Mouse (Mus musculus) bone marrow, adult 2 months (tissue): Measurements from ENCODE around the gene Ankrd6.

Source experiments
- CTCF ChIP-seq: fragments of 200-500 bp; IDR thresholded peaks from 2 replicates; pipeline ENCODE4 v1.5.1; 2011; ENCODE audit warnings: low read length, control low read depth; ENCODE audit not compliant: control insufficient read depth, insufficient read depth
- POLR2A ChIP-seq: fragments of 200-500 bp; IDR thresholded peaks from 2 replicates; pipeline ENCODE4 v1.6.1; 2011; ENCODE audit warnings: low read depth, mild to moderate bottlenecking, control low read depth, low read length, borderline replicate concordance; ENCODE audit not compliant: control insufficient read depth

GRCm38 (mm10) chr4:32838401-32838800, 112.2 kb downstream of the Ankrd6 start:
- no peak for TF ChIP-seq CTCF
- no peak for TF ChIP-seq POLR2A
